Comparison of ENCODE assay signal across 26 mouse cellular contexts in genomic region chr1:190132897-190133296, GRCm38 (mm10). TPM values are rescaled to one million over a fixed set of nuclear protein-coding genes. Genes with fewer than 3 reads are reported as not detected.
A peak's percentile ranks its signal among the peaks of the same experiment; 100 is the strongest.
DNase-seq lines count a peak whose midpoint lies in the region; ATAC-seq and TF ChIP-seq lines count a peak whose summit lies in the region.
"Had no signal": no experiment of that assay in that cellular context is flagged by ENCODE, and none has a peak within 500 bp of the region (broad histone marks: within the 10 kb centered on the region; RNA-seq: fewer than 3 reads in every experiment).

No protein-coding gene starts in this region.

- no peak overlapping the region for H3K4me3 ChIP-seq in heart, embryonic 15.5 days
- H3K4me3 ChIP-seq in heart, embryonic 11.5 days (ENCODE audit: low read depth, low read length): no peak overlapping the region
- H3K4me3 ChIP-seq in layer of hippocampus, adult 2 months: no peak overlapping the region
- H3K4me3 ChIP-seq in midbrain, embryonic 11.5 days (ENCODE audit: low read depth, low read length): no peak overlapping the region
- no peak overlapping the region for H3K4me3 ChIP-seq in midbrain, embryonic 16.5 days (ENCODE audit: low read depth, low read length)
- H3K4me3 ChIP-seq: embryonic facial prominence, embryonic 12.5 days; embryonic facial prominence, embryonic 15.5 days; gastrocnemius, adult 2 months had no signal

- ATAC-seq in heart, embryonic 15.5 days (replicated peaks; ENCODE audit: insufficient number of reproducible peaks, insufficient read depth, low FRiP score, low read depth): no peak
- no peak for ATAC-seq in heart, embryonic 11.5 days (replicated peaks; ENCODE audit: insufficient number of reproducible peaks, low FRiP score, low TSS enrichment)
- no peak for ATAC-seq in midbrain, embryonic 11.5 days (ENCODE audit: low FRiP score)
- no peak for ATAC-seq in midbrain, embryonic 16.5 days
- ATAC-seq: CD4-positive, CD25-positive, alpha-beta regulatory T cell, adult 4 months; forebrain, embryonic 14.5 days; forebrain, postnatal 0 days; hindbrain, postnatal 0 days; inflammation-experienced regulatory T-cells, adult 6 months; intestine, embryonic 16.5 days had no signal

- no peak overlapping the region for H3K4me2 ChIP-seq in heart, embryonic 15.5 days
- H3K4me2 ChIP-seq in heart, embryonic 11.5 days: no peak overlapping the region
- H3K4me2 ChIP-seq in midbrain, embryonic 11.5 days: no peak overlapping the region
- H3K4me2 ChIP-seq in midbrain, embryonic 16.5 days (ENCODE audit: low read length): no peak overlapping the region
- H3K4me2 ChIP-seq: embryonic facial prominence, embryonic 12.5 days; embryonic facial prominence, embryonic 15.5 days; hindbrain, embryonic 14.5 days had no signal

- H3K4me1 ChIP-seq in heart, embryonic 15.5 days (replicated peaks): peaks cover 24% of the 10 kb centered on the region
- peaks cover 22% of the 10 kb centered on the region for H3K4me1 ChIP-seq in heart, embryonic 11.5 days (ENCODE audit: control insufficient read depth, insufficient read depth, low read length)
- peaks cover 51% of the 10 kb centered on the region for H3K4me1 ChIP-seq in midbrain, embryonic 11.5 days (ENCODE audit: control insufficient read depth, insufficient read depth, low read length)
- H3K4me1 ChIP-seq in midbrain, embryonic 16.5 days (ENCODE audit: control insufficient read depth, insufficient read depth, low read length): peaks cover 14% of the 10 kb centered on the region

- H3K9me3 ChIP-seq in heart, embryonic 15.5 days (replicated peaks): no peaks in the 10 kb centered on the region
- no peaks in the 10 kb centered on the region for H3K9me3 ChIP-seq in heart, embryonic 11.5 days (replicated peaks; ENCODE audit: control insufficient read depth, low read length)
- no peaks in the 10 kb centered on the region for H3K9me3 ChIP-seq in midbrain, embryonic 11.5 days (ENCODE audit: control insufficient read depth, low read length)
- H3K9me3 ChIP-seq in midbrain, embryonic 16.5 days (replicated peaks; ENCODE audit: control insufficient read depth, low read length, poor library complexity, severe bottlenecking): no peaks in the 10 kb centered on the region
- H3K9me3 ChIP-seq: embryonic facial prominence, embryonic 12.5 days; embryonic facial prominence, embryonic 15.5 days had no signal

- DNase-seq in layer of hippocampus, adult 2 months (ENCODE audit: low spot score in 2 of 2): no peak
- no peak for DNase-seq in layer of hippocampus, postnatal 14 days (ENCODE audit: low spot score in 2 of 2)
- no peak for DNase-seq in midbrain, embryonic 11.5 days (ENCODE audit: low spot score, missing footprints)
- DNase-seq: adrenal gland, adult 8-10 months; adrenal gland, postnatal 36 days; cerebellum, adult 18-20 months; cerebellum, adult 9-11 months; cerebellum, postnatal 25 days; forebrain, postnatal 0 days; gastrocnemius, adult 2 months; gastrocnemius, postnatal 14 days; heart, postnatal 14 days had no signal

- no peak overlapping the region for H3K9ac ChIP-seq in heart, embryonic 15.5 days
- H3K9ac ChIP-seq in heart, embryonic 11.5 days (ENCODE audit: low read depth, low read length): no peak overlapping the region
- H3K9ac ChIP-seq in midbrain, embryonic 11.5 days (ENCODE audit: low read length): no peak overlapping the region
- H3K9ac ChIP-seq in midbrain, embryonic 16.5 days (ENCODE audit: low read depth, low read length): no peak overlapping the region
- H3K9ac ChIP-seq: embryonic facial prominence, embryonic 12.5 days; embryonic facial prominence, embryonic 15.5 days; forebrain, postnatal 0 days; hindbrain, embryonic 14.5 days had no signal

- H3K27me3 ChIP-seq in heart, embryonic 15.5 days: no peaks in the 10 kb centered on the region
- no peaks in the 10 kb centered on the region for H3K27me3 ChIP-seq in heart, embryonic 11.5 days (ENCODE audit: control insufficient read depth, insufficient read depth, low read length)
- H3K27me3 ChIP-seq in midbrain, embryonic 11.5 days (ENCODE audit: control insufficient read depth, insufficient read depth, low read length): no peaks in the 10 kb centered on the region
- H3K27me3 ChIP-seq in midbrain, embryonic 16.5 days (ENCODE audit: control insufficient read depth, insufficient read depth, low read depth, low read length): no peaks in the 10 kb centered on the region
- H3K27me3 ChIP-seq: embryonic facial prominence, embryonic 15.5 days had no signal

- TF ChIP-seq CTCF in layer of hippocampus, adult 2 months (conservative IDR thresholded peaks at IDR 0.05): no peak

- 70% methylated on average over 4 of the region's 4 CpGs for WGBS in heart, embryonic 15.5 days
- 62% methylated on average over 4 of the region's 4 CpGs for WGBS in heart, embryonic 11.5 days (ENCODE audit: insufficient replicate concordance)
- 36% methylated on average over 4 of the region's 4 CpGs for WGBS in midbrain, embryonic 11.5 days
- 54% methylated on average over 4 of the region's 4 CpGs for WGBS in midbrain, embryonic 16.5 days

- 0 out of 2 replicates have a peak overlapping the region, but pooled peaks have one; percentile 18 for H3K27ac ChIP-seq in heart, embryonic 15.5 days
- H3K27ac ChIP-seq in heart, embryonic 11.5 days (ENCODE audit: low read depth, low read length): no peak overlapping the region
- peak overlapping the region; percentile 28 for H3K27ac ChIP-seq in layer of hippocampus, adult 2 months
- H3K27ac ChIP-seq in midbrain, embryonic 11.5 days (ENCODE audit: low read depth, low read length): 0 out of 2 replicates have a peak overlapping the region, but pooled peaks have one; percentile 7
- H3K27ac ChIP-seq in midbrain, embryonic 16.5 days (ENCODE audit: low read length): no peak overlapping the region
- H3K27ac ChIP-seq: embryonic facial prominence, embryonic 12.5 days; embryonic facial prominence, embryonic 15.5 days; gastrocnemius, adult 2 months; hindbrain, embryonic 14.5 days; hindbrain, postnatal 0 days had no signal

- H3K36me3 ChIP-seq in heart, embryonic 15.5 days: 0 out of 2 replicates have a peak, but pooled peaks cover 3% of the 10 kb centered on the region
- H3K36me3 ChIP-seq in heart, embryonic 11.5 days (ENCODE audit: control insufficient read depth, insufficient read depth, low read length): no peaks in the 10 kb centered on the region
- H3K36me3 ChIP-seq in midbrain, embryonic 11.5 days (ENCODE audit: control insufficient read depth, insufficient read depth, low read length): no peaks in the 10 kb centered on the region
- H3K36me3 ChIP-seq in midbrain, embryonic 16.5 days (ENCODE audit: control insufficient read depth, insufficient read depth, low read length): no peaks in the 10 kb centered on the region
- H3K36me3 ChIP-seq: embryonic facial prominence, embryonic 12.5 days; embryonic facial prominence, embryonic 15.5 days had no signal

RNA-seq across cellular contexts. Expression of gene Prox1, which starts 37.6 kb away (rescaled TPM):
- polyA plus RNA-seq in heart, embryonic 15.5 days (2015; fragmentation: Nextera tagmentation; extraction: Ambion mirVana): 14.9 and 18.3 TPM in 2 replicates
- polyA plus RNA-seq in heart, embryonic 11.5 days (2014; fragmentation: Nextera tagmentation; extraction: Ambion mirVana): 12.6 and 17.9 TPM in 2 replicates
- 100 to 1,000 TPM; 102 to 112 TPM for total RNA-seq in layer of hippocampus, adult 2 months (2021)
- 100 to 1,000 TPM; 104 to 105 TPM for total RNA-seq in layer of hippocampus, postnatal 14 days (2021)
- 8.3 TPM in 2 replicates for polyA plus RNA-seq in midbrain, embryonic 11.5 days (2014; fragmentation: Nextera tagmentation; extraction: Ambion mirVana)
- polyA plus RNA-seq in midbrain, embryonic 16.5 days (2015; fragmentation: Nextera tagmentation; extraction: Ambion mirVana): 15.9 and 33.5 TPM in 2 replicates
- total RNA-seq: common myeloid progenitor, adult 5-6 weeks; hematopoietic stem cell, adult 5-6 weeks; MEL had no signal

Comparison
In these comparisons a context has a peak if more than half of its experiments do, and no peak if none do; other contexts are left out.
1. H3K27ac ChIP-seq: peak in heart, embryonic 15.5 days (single experiment), layer of hippocampus, adult 2 months (single experiment) and midbrain, embryonic 11.5 days (single experiment); none in heart, embryonic 11.5 days (single experiment) and midbrain, embryonic 16.5 days (single experiment).